13 mouse cellular contexts compared by ENCODE assay signal in genomic region chr17:12319786-12320185, GRCm38 (mm10). TPM values are rescaled to one million over a fixed set of nuclear protein-coding genes. Genes with fewer than 3 reads are reported as not detected.
DNase-seq lines count a peak whose midpoint lies in the region; ATAC-seq lines count a peak whose summit lies in the region.
"Had no signal": no experiment of that assay in that cellular context is flagged by ENCODE, and none has a peak within 500 bp of the region (broad histone marks: within the 10 kb centered on the region; RNA-seq: fewer than 3 reads in every experiment).

No protein-coding gene starts in this region.

- no peak for ATAC-seq in forebrain, embryonic 13.5 days
- no peak for ATAC-seq in forebrain, embryonic 12.5 days (ENCODE audit: low FRiP score)
- ATAC-seq in heart, embryonic 14.5 days (ENCODE audit: insufficient number of reproducible peaks, insufficient read depth, low FRiP score, low read depth) = no peak
- ATAC-seq in limb, embryonic 13.5 days (ENCODE audit: low FRiP score, low read depth) = no peak
- no peak for ATAC-seq in neural tube, embryonic 14.5 days (ENCODE audit: low read depth)

- WGBS in forebrain, embryonic 13.5 days = 91% methylated on average over 7 of the region's 7 CpGs
- WGBS in forebrain, embryonic 12.5 days = 91% methylated on average over 7 of the region's 7 CpGs
- WGBS in heart, embryonic 14.5 days = 75% methylated on average over 7 of the region's 7 CpGs
- 85% methylated on average over 7 of the region's 7 CpGs for WGBS in limb, embryonic 13.5 days
- 90% methylated on average over 7 of the region's 7 CpGs for WGBS in limb, embryonic 10.5 days
- WGBS in neural tube, embryonic 14.5 days = 84% methylated on average over 7 of the region's 7 CpGs

- H3K27ac ChIP-seq in forebrain, embryonic 13.5 days = no peak overlapping the region
- H3K27ac ChIP-seq in forebrain, embryonic 12.5 days = no peak overlapping the region
- H3K27ac ChIP-seq in heart, embryonic 14.5 days (replicated peaks in 1 of 2; ENCODE audit: control insufficient read depth in 1 of 2, insufficient read depth in 1 of 2, low read depth in 2 of 2, low read length in 2 of 2) = no peak overlapping the region
- no peak overlapping the region for H3K27ac ChIP-seq in limb, embryonic 13.5 days
- H3K27ac ChIP-seq in limb, embryonic 10.5 days = no peak overlapping the region
- no peak overlapping the region; the same call in 1 of the 2 replicates for H3K27ac ChIP-seq in neural tube, embryonic 14.5 days (ENCODE audit: low read depth, low read length)

- no peak for DNase-seq in heart, postnatal 25 days (ENCODE audit: low spot score)
- DNase-seq in limb, embryonic 10.5 days (ENCODE audit: low spot score) = no peak
- DNase-seq in c-Kit-positive CD71-positive TER-119-positive erythroid progenitor cells, embryonic 14.5 days (ENCODE audit: low spot score) = no peak
- DNase-seq: cerebellum, adult 2 months; kidney, adult 8-10 months had no signal

- H3K4me3 ChIP-seq in forebrain, embryonic 13.5 days = no peak overlapping the region
- H3K4me3 ChIP-seq in forebrain, embryonic 12.5 days (replicated peaks) = no peak overlapping the region
- H3K4me3 ChIP-seq in heart, embryonic 14.5 days (ENCODE audit: control insufficient read depth in 1 of 2, insufficient read depth in 1 of 2, low read depth in 1 of 2, low read length in 2 of 2) = peak overlapping the region in 1 of 2 experiments; percentile 99; a peak in 1 of 4 replicates
- no peak overlapping the region for H3K4me3 ChIP-seq in limb, embryonic 13.5 days
- H3K4me3 ChIP-seq in limb, embryonic 10.5 days = no peak overlapping the region
- H3K4me3 ChIP-seq in neural tube, embryonic 14.5 days (ENCODE audit: low read depth, low read length) = no peak overlapping the region

- no peak overlapping the region for H3K9ac ChIP-seq in forebrain, embryonic 13.5 days
- no peak overlapping the region for H3K9ac ChIP-seq in forebrain, embryonic 12.5 days
- peak overlapping the region; percentile 10; the same call in 1 of the 2 replicates for H3K9ac ChIP-seq in heart, embryonic 14.5 days (ENCODE audit: low read length)
- H3K9ac ChIP-seq in limb, embryonic 13.5 days = no peak overlapping the region
- no peak overlapping the region for H3K9ac ChIP-seq in neural tube, embryonic 14.5 days (replicated peaks; ENCODE audit: low read depth, low read length)

- H3K4me2 ChIP-seq in forebrain, embryonic 13.5 days = peak overlapping the region; percentile 32; the same call in 1 of the 2 replicates
- H3K4me2 ChIP-seq in forebrain, embryonic 12.5 days = no peak overlapping the region
- H3K4me2 ChIP-seq in heart, embryonic 14.5 days (ENCODE audit: low read length) = peak overlapping the region; percentile 55
- peak overlapping the region; percentile 23; the same call in 1 of the 2 replicates for H3K4me2 ChIP-seq in limb, embryonic 13.5 days (replicated peaks)
- H3K4me2 ChIP-seq in neural tube, embryonic 14.5 days (ENCODE audit: low read depth, low read length) = 0 out of 2 replicates have a peak overlapping the region, but pooled peaks have one; percentile 76

- H3K9me3 ChIP-seq in forebrain, embryonic 13.5 days (replicated peaks) = no peaks in the 10 kb centered on the region
- no peaks in the 10 kb centered on the region for H3K9me3 ChIP-seq in forebrain, embryonic 12.5 days
- H3K9me3 ChIP-seq in heart, embryonic 14.5 days (ENCODE audit: control insufficient read depth, low read length) = no peaks in the 10 kb centered on the region
- no peaks in the 10 kb centered on the region for H3K9me3 ChIP-seq in limb, embryonic 13.5 days
- H3K9me3 ChIP-seq in limb, embryonic 10.5 days (replicated peaks) = no peaks in the 10 kb centered on the region
- no peaks in the 10 kb centered on the region for H3K9me3 ChIP-seq in neural tube, embryonic 14.5 days (ENCODE audit: control insufficient read depth, low read length)
- H3K9me3 ChIP-seq: lung, embryonic 15.5 days had no signal

- intact Hi-C loops in heart, postnatal 25 days (cut with DNase I) = loop anchor here (5.0 kb wide), 1 partner anchor 48 kb away; no protein-coding TSS in a partner anchor

- peaks cover 39% of the 10 kb centered on the region for H3K4me1 ChIP-seq in forebrain, embryonic 13.5 days
- peaks cover 26% of the 10 kb centered on the region for H3K4me1 ChIP-seq in forebrain, embryonic 12.5 days
- peaks cover 0 to 22% of the 10 kb centered on the region in 2 experiments; a peak in 3 of 4 replicates for H3K4me1 ChIP-seq in heart, embryonic 14.5 days (ENCODE audit: control insufficient read depth in 2 of 2, insufficient read depth in 2 of 2, low read length in 2 of 2)
- peaks cover 31% of the 10 kb centered on the region for H3K4me1 ChIP-seq in limb, embryonic 13.5 days
- peaks cover 17% of the 10 kb centered on the region for H3K4me1 ChIP-seq in limb, embryonic 10.5 days
- H3K4me1 ChIP-seq in neural tube, embryonic 14.5 days (ENCODE audit: control insufficient read depth, insufficient read depth, low read length) = peaks cover 15% of the 10 kb centered on the region

- H3K27me3 ChIP-seq in forebrain, embryonic 13.5 days = no peaks in the 10 kb centered on the region
- H3K27me3 ChIP-seq in forebrain, embryonic 12.5 days = no peaks in the 10 kb centered on the region
- H3K27me3 ChIP-seq in heart, embryonic 14.5 days (ENCODE audit: control insufficient read depth, insufficient read depth, low read length) = no peaks in the 10 kb centered on the region
- H3K27me3 ChIP-seq in limb, embryonic 13.5 days = no peaks in the 10 kb centered on the region
- no peaks in the 10 kb centered on the region for H3K27me3 ChIP-seq in limb, embryonic 10.5 days (ENCODE audit: low read depth, poor library complexity, severe bottlenecking)
- no peaks in the 10 kb centered on the region for H3K27me3 ChIP-seq in neural tube, embryonic 14.5 days (ENCODE audit: control insufficient read depth, insufficient read depth, low read length)
- H3K27me3 ChIP-seq: lung, embryonic 15.5 days had no signal

- no peaks in the 10 kb centered on the region for H3K36me3 ChIP-seq in forebrain, embryonic 13.5 days (ENCODE audit: poor library complexity, severe bottlenecking)
- H3K36me3 ChIP-seq in forebrain, embryonic 12.5 days (replicated peaks) = no peaks in the 10 kb centered on the region; the same call in 1 of the 2 replicates
- H3K36me3 ChIP-seq in heart, embryonic 14.5 days (ENCODE audit: control insufficient read depth, insufficient read depth, low read length) = peaks cover 4% of the 10 kb centered on the region; the same call in 1 of the 2 replicates
- H3K36me3 ChIP-seq in limb, embryonic 13.5 days = no peaks in the 10 kb centered on the region
- no peaks in the 10 kb centered on the region for H3K36me3 ChIP-seq in limb, embryonic 10.5 days
- H3K36me3 ChIP-seq in neural tube, embryonic 14.5 days (ENCODE audit: control insufficient read depth, insufficient read depth, low read length) = no peaks in the 10 kb centered on the region
- H3K36me3 ChIP-seq: lung, embryonic 15.5 days had no signal

RNA-seq across cellular contexts. Expression of gene Map3k4, which starts 1.2 kb away (rescaled TPM):
- 44.9 and 46.4 TPM in 2 replicates for polyA plus RNA-seq in forebrain, embryonic 13.5 days (2015; fragmentation: Nextera tagmentation; extraction: Ambion mirVana)
- 52.6 and 54.1 TPM in 2 replicates for polyA plus RNA-seq in forebrain, embryonic 12.5 days (2016; fragmentation: Nextera tagmentation; extraction: Ambion mirVana)
- polyA plus RNA-seq in heart, embryonic 14.5 days (2014; fragmentation: Nextera tagmentation; extraction: Ambion mirVana) = 34.3 and 39.2 TPM in 2 replicates
- 10 to 100 TPM; 42.9 to 46.3 TPM for total RNA-seq in heart, postnatal 25 days (2021)
- polyA plus RNA-seq in limb, embryonic 13.5 days (2015; fragmentation: Nextera tagmentation; extraction: Ambion mirVana) = 42.6 and 42.7 TPM in 2 replicates
- polyA plus RNA-seq in limb, embryonic 10.5 days (2016; fragmentation: Nextera tagmentation; extraction: Ambion mirVana) = 47.8 and 49.9 TPM in 2 replicates
- 37.1 and 39.8 TPM in 2 replicates for polyA plus RNA-seq in neural tube, embryonic 14.5 days (2014; fragmentation: Nextera tagmentation; extraction: Ambion mirVana)

RNA-seq across cellular contexts. Expression of gene Plg, which starts 58.6 kb away (rescaled TPM):
- polyA plus RNA-seq in forebrain, embryonic 13.5 days (2015; fragmentation: Nextera tagmentation; extraction: Ambion mirVana) = 0.10 and 0.40 TPM in 2 replicates
- 0.10 TPM in 1 of 2 replicates, not detected in the other for polyA plus RNA-seq in forebrain, embryonic 12.5 days (2016; fragmentation: Nextera tagmentation; extraction: Ambion mirVana)
- not detected in 2 replicates for polyA plus RNA-seq in heart, embryonic 14.5 days (2014; fragmentation: Nextera tagmentation; extraction: Ambion mirVana)
- total RNA-seq in heart, postnatal 25 days (2021) = not detected
- polyA plus RNA-seq in limb, embryonic 13.5 days (2015; fragmentation: Nextera tagmentation; extraction: Ambion mirVana) = 0.08 and 0.43 TPM in 2 replicates
- polyA plus RNA-seq in limb, embryonic 10.5 days (2016; fragmentation: Nextera tagmentation; extraction: Ambion mirVana) = 0.09 TPM in 1 of 2 replicates, not detected in the other
- 0.09 TPM in 1 of 2 replicates, not detected in the other for polyA plus RNA-seq in neural tube, embryonic 14.5 days (2014; fragmentation: Nextera tagmentation; extraction: Ambion mirVana)
- total RNA-seq: megakaryocyte progenitor cell, adult 5-6 weeks had no signal
- polyA plus RNA-seq: neural tube, embryonic 11.5 days had no signal
